Mouse (Mus musculus) ovary, postnatal 14 days (tissue): ENCODE measurements around the gene Luc7l3.
"Not testable (repeated sequence)": the region's sequence is repeated elsewhere in the genome, so short reads cannot be mapped to it uniquely, and the experiment has no call there.

Source experiments
- DNase-seq: peaks from one replicate; pipeline ENCODE4 v3.0.0; 2022; ENCODE audit warnings: low spot score

The Luc7l3 gene

GRCm38 (mm10) chr11:94294996-94295845, 26.6 kb downstream of the Luc7l3 start:
- DNase-seq: no peak

GRCm38 (mm10) chr11:94290062-94290740, 31.6 kb downstream of the Luc7l3 start:
- no peak for DNase-seq

- no peak for DNase-seq
Measured at GRCm38 (mm10) chr11:94287105-94287504, 34.7 kb downstream of the Luc7l3 start.

GRCm38 (mm10) chr11:94285886-94286574, 35.8 kb downstream of the Luc7l3 start:
- DNase-seq: no peak

- no peak for DNase-seq
Measured at GRCm38 (mm10) chr11:94283536-94284099, 38.2 kb downstream of the Luc7l3 start.

GRCm38 (mm10) chr11:94282291-94282690, 39.5 kb downstream of the Luc7l3 start:
- DNase-seq: no peak

- no peak for DNase-seq
Measured at GRCm38 (mm10) chr11:94281199-94282181, 40.3 kb downstream of the Luc7l3 start, which contains the start of gene Gm21885. Gene Gm21885, plus strand, starts transcription at chr11:94281873.

- DNase-seq: peak; percentile 86
Measured at GRCm38 (mm10) chr11:94276869-94277337, 44.9 kb downstream of the Luc7l3 start.

GRCm38 (mm10) chr11:94275686-94276085, 46.1 kb downstream of the Luc7l3 start:
- no peak for DNase-seq

GRCm38 (mm10) chr11:94275226-94275625, 46.6 kb downstream of the Luc7l3 start:
- DNase-seq: no peak

GRCm38 (mm10) chr11:94274206-94274867, 47.5 kb downstream of the Luc7l3 start:
- DNase-seq: no peak

GRCm38 (mm10) chr11:94272960-94273927, 48.5 kb downstream of the Luc7l3 start:
- no peak for DNase-seq

GRCm38 (mm10) chr11:94271015-94271414, 50.8 kb downstream of the Luc7l3 start:
- DNase-seq: no peak

- DNase-seq: no peak
Measured at GRCm38 (mm10) chr11:94269906-94270305, 51.9 kb downstream of the Luc7l3 start.

- no peak for DNase-seq
Measured at GRCm38 (mm10) chr11:94268761-94269160, 53.0 kb downstream of the Luc7l3 start.

- not testable (repeated sequence) for DNase-seq
Measured at GRCm38 (mm10) chr11:94266155-94266554, 55.6 kb downstream of the Luc7l3 start.

GRCm38 (mm10) chr11:94265134-94265785, 56.5 kb downstream of the Luc7l3 start:
- peak; percentile 60 for DNase-seq

- no peak for DNase-seq
Measured at GRCm38 (mm10) chr11:94261585-94262370, 60.0 kb downstream of the Luc7l3 start.
